Mouse (Mus musculus): Measurements from ENCODE around the gene Galntl5. TPM values are rescaled to one million over a fixed set of nuclear protein-coding genes. Genes with fewer than 3 reads are reported as not detected.

The Galntl5 gene
- total and polyA plus RNA-seq, 3 experiments: not detected

- Histone ChIP-seq H3K4me1 (ENCODE audit: control insufficient read depth in 1 of 2, insufficient read depth in 2 of 2) (peaks cover 7 to 31% of the 10 kb centered on the region in 2 experiments; a peak in 3 of 4 replicates), H3K36me3 (replicated peaks in 1 of 2; ENCODE audit: control insufficient read depth in 1 of 2, insufficient read depth in 1 of 2, low read length in 1 of 2) (no peaks in the 10 kb centered on the region), H3K9ac (ENCODE audit: insufficient read depth, low read depth) (no peak overlapping the region), H3K4me2 (ENCODE audit: insufficient read depth, low read depth, poor library complexity, severe bottlenecking) (no peak overlapping the region), H3K79me2 (replicated peaks; ENCODE audit: control insufficient read depth, extremely low read depth, insufficient read depth, poor library complexity, severe bottlenecking) (no peaks in the 10 kb centered on the region), H3K9me3 (replicated peaks; ENCODE audit: low read length) (no peaks in the 10 kb centered on the region), H3K4me3 (replicated peaks in 1 of 3; ENCODE audit: low read depth in 2 of 3, low read length in 2 of 3, poor library complexity in 1 of 3) (no peak overlapping the region), H3K27ac (ENCODE audit: insufficient read depth, low read depth) (no peak overlapping the region), H3K27me3 (replicated peaks) (no peaks in the 10 kb centered on the region)
- dilution Hi-C loops (cut with MboI; ENCODE audit: extremely low pct_ligation_motif_present, extremely low pct_unique_long_range_greater_than_20kb, low sequenced_read_pairs) (no loop called here), in situ Hi-C loops (cut with MboI; ENCODE audit: low pct_ligation_motif_present, low pct_unique_long_range_greater_than_20kb, low sequenced_read_pairs) (loop anchor here (10.0 kb wide), 2 partner anchors 561 to 641 kb away; no protein-coding TSS in a partner anchor)
- no peak for TF ChIP-seq RCOR1 (conservative IDR thresholded peaks at IDR 0.05; ENCODE audit: low read depth, low read length)
- no peak for DNase-seq (ENCODE audit: extremely low read depth)
Measured at GRCm38 (mm10) chr5:25183595-25183994, 2.3 kb downstream of the Galntl5 start.

- in situ Hi-C loops (cut with MboI; ENCODE audit: low pct_ligation_motif_present, low pct_unique_long_range_greater_than_20kb, low sequenced_read_pairs) (loop anchor here (10.0 kb wide), 2 partner anchors 560 to 640 kb away; no protein-coding TSS in a partner anchor), dilution Hi-C loops (cut with MboI; ENCODE audit: extremely low pct_ligation_motif_present, extremely low pct_unique_long_range_greater_than_20kb, low sequenced_read_pairs) (no loop called here)
- Histone ChIP-seq H3K4me2 (ENCODE audit: insufficient read depth, low read depth, poor library complexity, severe bottlenecking) (no peak overlapping the region), H3K9ac (ENCODE audit: insufficient read depth, low read depth) (no peak overlapping the region), H3K9me3 (replicated peaks; ENCODE audit: low read length) (no peaks in the 10 kb centered on the region), H3K79me2 (replicated peaks; ENCODE audit: control insufficient read depth, extremely low read depth, insufficient read depth, poor library complexity, severe bottlenecking) (no peaks in the 10 kb centered on the region), H3K27me3 (replicated peaks) (no peaks in the 10 kb centered on the region), H3K36me3 (replicated peaks in 1 of 2; ENCODE audit: control insufficient read depth in 1 of 2, insufficient read depth in 1 of 2, low read length in 1 of 2) (no peaks in the 10 kb centered on the region), H3K4me1 (ENCODE audit: control insufficient read depth in 1 of 2, insufficient read depth in 2 of 2) (peaks cover 7 to 34% of the 10 kb centered on the region in 2 experiments; a peak in 3 of 4 replicates), H3K4me3 (replicated peaks in 1 of 3; ENCODE audit: low read depth in 2 of 3, low read length in 2 of 3, poor library complexity in 1 of 3) (no peak overlapping the region), H3K27ac (ENCODE audit: insufficient read depth, low read depth) (no peak overlapping the region)
- no peak for TF ChIP-seq POLR2AphosphoS2 (IDR thresholded peaks at IDR 0.05; ENCODE audit: low read depth, low read length)
- no peak for TF ChIP-seq ELF1 (IDR thresholded peaks at IDR 0.05; ENCODE audit: low read depth, low read length)
- no peak for TF ChIP-seq MXI1 (IDR thresholded peaks at IDR 0.05; ENCODE audit: low read depth, low read length)
- TF ChIP-seq MYC (IDR thresholded peaks at IDR 0.05; ENCODE audit: low read depth, low read length): no peak
- no peak for TF ChIP-seq MAX (IDR thresholded peaks at IDR 0.05; ENCODE audit: low read length)
- TF ChIP-seq ZKSCAN1 (IDR thresholded peaks at IDR 0.05; ENCODE audit: borderline replicate concordance, low read depth, low read length): no peak
- TF ChIP-seq ZNF384 (IDR thresholded peaks at IDR 0.05; ENCODE audit: low read depth, low read length): no peak
- no peak for TF ChIP-seq CHD2 (IDR thresholded peaks at IDR 0.05; ENCODE audit: low read length)
- no peak for TF ChIP-seq CHD1 (IDR thresholded peaks at IDR 0.05; ENCODE audit: low read depth, low read length)
- no peak for TF ChIP-seq RCOR1 (conservative IDR thresholded peaks at IDR 0.05; ENCODE audit: low read depth, low read length)
- no peak for TF ChIP-seq KAT2A (IDR thresholded peaks at IDR 0.05; ENCODE audit: insufficient replicate concordance, low read length)
- TF ChIP-seq TBP (conservative IDR thresholded peaks at IDR 0.05; ENCODE audit: low read depth, low read length): no peak
- no peak for DNase-seq (ENCODE audit: extremely low read depth)
Measured at GRCm38 (mm10) chr5:25184594-25184993, 3.3 kb downstream of the Galntl5 start.

DNA sequence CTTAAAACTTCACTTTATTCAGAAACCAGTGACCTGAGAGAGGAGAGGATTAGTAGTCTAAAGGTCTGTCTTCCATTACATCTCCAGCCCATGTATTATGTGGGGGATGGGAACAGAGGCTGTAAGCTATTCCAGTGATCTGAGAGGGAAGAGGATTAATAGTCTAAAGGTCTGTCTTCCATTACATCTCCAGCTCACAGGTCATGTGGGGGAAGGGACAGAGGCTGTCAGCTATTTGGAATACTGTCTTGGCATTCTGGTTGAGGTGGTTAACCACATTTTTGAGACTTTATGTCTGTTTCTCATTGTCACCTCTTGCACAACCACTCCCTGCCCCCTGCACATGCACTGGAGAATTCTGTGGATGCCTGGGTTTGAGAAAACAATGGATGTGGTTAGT lies 6.5 kb downstream of the Galntl5 start:
- in situ Hi-C loops (cut with MboI; ENCODE audit: low pct_ligation_motif_present, low pct_unique_long_range_greater_than_20kb, low sequenced_read_pairs) (loop anchor here (10.0 kb wide), 2 partner anchors 557 to 637 kb away; no protein-coding TSS in a partner anchor), dilution Hi-C loops (cut with MboI; ENCODE audit: extremely low pct_ligation_motif_present, extremely low pct_unique_long_range_greater_than_20kb, low sequenced_read_pairs) (no loop called here)

More for the DNA sequence above, 6.5 kb downstream of the Galntl5 start:
- Histone ChIP-seq H3K9me3 (replicated peaks; ENCODE audit: low read length) (no peaks in the 10 kb centered on the region), H3K27me3 (replicated peaks) (no peaks in the 10 kb centered on the region), H3K4me3 (replicated peaks in 1 of 3; ENCODE audit: low read depth in 2 of 3, low read length in 2 of 3, poor library complexity in 1 of 3) (no peak overlapping the region), H3K36me3 (replicated peaks in 1 of 2; ENCODE audit: control insufficient read depth in 1 of 2, insufficient read depth in 1 of 2, low read length in 1 of 2) (no peaks in the 10 kb centered on the region), H3K79me2 (replicated peaks; ENCODE audit: control insufficient read depth, extremely low read depth, insufficient read depth, poor library complexity, severe bottlenecking) (no peaks in the 10 kb centered on the region), H3K4me2 (ENCODE audit: insufficient read depth, low read depth, poor library complexity, severe bottlenecking) (no peak overlapping the region), H3K4me1 (ENCODE audit: control insufficient read depth in 1 of 2, insufficient read depth in 2 of 2) (peaks cover 9 to 31% of the 10 kb centered on the region in 2 experiments; a peak in 3 of 4 replicates), H3K9ac (ENCODE audit: insufficient read depth, low read depth) (no peak overlapping the region), H3K27ac (ENCODE audit: insufficient read depth, low read depth) (no peak overlapping the region)
- no peak for TF ChIP-seq KAT2A (IDR thresholded peaks at IDR 0.05; ENCODE audit: insufficient replicate concordance, low read length)
- TF ChIP-seq ZKSCAN1 (IDR thresholded peaks at IDR 0.05; ENCODE audit: borderline replicate concordance, low read depth, low read length): no peak
- DNase-seq (ENCODE audit: extremely low read depth): no peak
